Mouse (Mus musculus) ovary, adult 2 months (tissue): ENCODE results near the gene Dcakd. TPM values are rescaled to one million over a fixed set of nuclear protein-coding genes. Genes with fewer than 3 reads are reported as not detected.

Source experiments
- polyA plus RNA-seq: library from polyadenylated mRNA; depleted of rRNA; stranded (reverse); fragments of >200 nt; gene quantifications from 2 replicates; pipeline ENCODE4 v1.2.3, GENCODE M21; 2012; rRNA removed

Dcakd gene
- polyA plus RNA-seq: 163 and 210 TPM in 2 replicates

DNA sequence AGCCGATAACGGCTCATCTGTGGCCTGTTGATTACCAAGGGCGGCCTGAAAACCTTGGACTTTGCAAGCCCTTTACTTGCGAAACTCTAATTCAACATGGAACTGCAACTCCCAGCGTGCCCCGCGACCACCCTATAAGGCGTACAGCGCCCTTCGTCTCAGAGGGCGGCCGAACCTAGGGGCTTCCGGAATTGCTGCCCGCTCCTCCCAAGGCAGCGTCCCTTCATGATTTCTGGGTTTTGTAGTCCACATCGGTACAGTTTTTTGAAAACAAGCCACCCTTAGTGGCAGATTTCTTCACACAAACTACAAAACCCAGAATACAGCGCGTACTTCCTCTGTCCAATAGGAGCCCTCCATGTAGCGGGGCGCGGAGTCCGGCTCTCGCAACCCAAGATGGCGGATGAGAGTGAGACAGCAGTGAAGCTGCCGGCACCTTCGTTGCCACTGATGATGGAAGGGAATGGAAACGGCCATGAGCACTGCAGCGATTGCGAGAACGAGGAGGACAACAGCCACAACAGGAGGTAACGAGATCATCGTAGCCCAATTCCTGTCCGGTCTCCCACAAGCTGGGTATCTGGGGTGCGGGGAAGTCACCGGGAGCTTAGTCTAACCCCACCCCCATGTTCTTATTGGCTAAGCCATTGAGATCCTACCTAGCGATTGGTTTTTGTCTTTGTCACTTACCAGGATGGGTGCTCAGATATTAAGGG is at the start of gene Dcakd, which contains the start of gene Nmt1:
TSS of gene Dcakd (minus strand) at position 158 of the 716 bp plus-strand sequence.
TSS of gene Nmt1 (plus strand) at position 15 of the 716 bp plus-strand sequence.

DNA sequence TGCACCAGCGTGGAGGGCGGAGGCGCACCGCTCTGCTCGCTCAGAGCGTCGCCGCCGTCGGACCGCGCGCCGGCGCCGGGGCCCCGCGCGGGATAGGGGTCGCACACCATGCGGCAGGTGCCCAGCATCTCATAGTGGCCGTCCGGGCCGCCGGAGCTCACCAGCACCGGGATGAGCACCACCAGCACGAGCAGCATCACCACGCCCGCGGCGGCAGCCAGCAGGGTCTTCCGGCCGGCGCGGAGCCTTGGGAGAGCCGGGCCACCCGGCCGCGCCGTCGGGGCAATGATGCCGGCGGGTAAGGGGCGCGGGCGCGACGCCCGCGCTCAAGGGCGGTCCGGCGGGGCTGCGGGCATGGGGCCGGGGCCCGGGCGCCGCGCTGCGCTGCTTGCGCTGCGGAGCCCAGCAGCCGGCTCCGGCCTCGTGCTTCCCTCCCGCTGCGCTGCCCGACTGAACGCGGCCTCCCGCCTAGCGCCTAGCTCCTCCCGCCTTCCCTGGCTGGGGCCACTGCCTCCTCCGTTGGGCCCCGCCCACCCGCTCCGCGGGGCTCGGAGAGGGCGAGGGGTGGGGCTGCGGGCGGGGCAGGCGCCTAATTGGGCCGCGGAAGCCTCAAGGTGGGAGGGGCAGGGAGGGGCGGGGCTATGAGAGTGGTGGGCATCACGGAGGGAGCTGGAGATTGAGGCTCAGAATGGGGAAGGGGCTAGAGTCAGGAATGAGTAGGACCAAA is 81.7 kb downstream of the Dcakd start, which contains the start of gene C1ql1:
TSS of gene C1ql1 (minus strand) at position 424 of the 727 bp plus-strand sequence.

Other genes with a start within 250 kb of the Dcakd start
- 7.1 and 9.9 TPM in 2 replicates for gene Gjc1, start 208.6 kb downstream of the Dcakd start, polyA plus RNA-seq
- gene Higd1b, start 192.5 kb downstream of the Dcakd start, polyA plus RNA-seq: 4.3 and 4.6 TPM in 2 replicates
- 125 and 137 TPM in 2 replicates for gene Eftud2, start 147.3 kb downstream of the Dcakd start, polyA plus RNA-seq
- 1.8 and 2.0 TPM in 2 replicates for gene Ccdc103, start 147.1 kb downstream of the Dcakd start, polyA plus RNA-seq
- gene Fam187a, start 143.2 kb downstream of the Dcakd start, polyA plus RNA-seq: 0.08 TPM in 1 of 2 replicates, not detected in the other
- gene Gfap, start 127.4 kb downstream of the Dcakd start, polyA plus RNA-seq: 1.0 TPM in 2 replicates
- gene Kif18b, start 103.2 kb downstream of the Dcakd start, polyA plus RNA-seq: 6.7 and 10.4 TPM in 2 replicates
- 1.3 and 2.5 TPM in 2 replicates for gene C1ql1, start 81.6 kb downstream of the Dcakd start, polyA plus RNA-seq
- 33.9 and 43.4 TPM in 2 replicates for gene Nmt1, start 143 bp downstream of the Dcakd start, polyA plus RNA-seq
- gene Plcd3, start 73.3 kb upstream of the Dcakd start, polyA plus RNA-seq: 21.9 and 23.8 TPM in 2 replicates
- 31.2 and 32.4 TPM in 2 replicates for gene Acbd4, start 73.3 kb upstream of the Dcakd start, polyA plus RNA-seq
- gene Hexim1, start 87.9 kb upstream of the Dcakd start, polyA plus RNA-seq: 18.9 and 19.4 TPM in 2 replicates
- 7.4 and 9.3 TPM in 2 replicates for gene Hexim2, start 104.1 kb upstream of the Dcakd start, polyA plus RNA-seq
- 4.5 and 4.9 TPM in 2 replicates for gene Fmnl1, start 142.8 kb upstream of the Dcakd start, polyA plus RNA-seq
- gene 1700023F06Rik, start 180.2 kb upstream of the Dcakd start, polyA plus RNA-seq: 0.13 and 0.34 TPM in 2 replicates
- not detected in 2 replicates for gene Spata32, start 190.1 kb upstream of the Dcakd start, polyA plus RNA-seq
- gene Map3k14, start 239.1 kb upstream of the Dcakd start, polyA plus RNA-seq: 14.6 and 15.5 TPM in 2 replicates